Mouse (Mus musculus) midbrain, postnatal 0 days (tissue): ENCODE results near the gene Gm9964. TPM values are rescaled to one million over a fixed set of nuclear protein-coding genes. Genes with fewer than 3 reads are reported as not detected.

ENCODE experiments used
- ATAC-seq: fragments of 200-750 bp; cut with Nextera tagmentation; 2 replicates; pipeline ENCODE4 v1.8.0; 2017; ENCODE audit warnings: moderate number of reproducible peaks, mild to moderate bottlenecking, moderate TSS enrichment, moderate library complexity; ENCODE audit not compliant: low FRiP score
- DNase-seq: peaks from one replicate; pipeline ENCODE4 v3.0.0-alpha.2; 2015; ENCODE audit warnings: low spot score
- H3K27ac ChIP-seq: fragments of 300-500 bp; sonication (generic); 2 replicates; pipeline ENCODE4 v1.5.1; 2014; ENCODE audit warnings: low read depth, mild to moderate bottlenecking, low read length, mixed read lengths
- H3K27me3 ChIP-seq: fragments of 300-500 bp; sonication (generic); 2 replicates; pipeline ENCODE4 v1.6.1; 2014; ENCODE audit warnings: low read length, control low read depth, mixed read lengths; ENCODE audit not compliant: insufficient read depth
- H3K36me3 ChIP-seq: fragments of 300-500 bp; sonication (generic); 2 replicates; pipeline ENCODE4 v1.6.1; 2014; ENCODE audit warnings: low read length, control low read depth, mixed read lengths; ENCODE audit not compliant: insufficient read depth
- H3K4me1 ChIP-seq: fragments of 300-500 bp; sonication (generic); 2 replicates; pipeline ENCODE4 v1.6.1; 2014; ENCODE audit warnings: mild to moderate bottlenecking, control low read depth, antibody characterized with exemption, low read length, mixed read lengths; ENCODE audit not compliant: insufficient read depth
- H3K4me2 ChIP-seq: fragments of 300-500 bp; sonication (generic); 2 replicates; pipeline ENCODE4 v1.6.1; 2014; ENCODE audit warnings: low read depth, mild to moderate bottlenecking, low read length, mixed read lengths; ENCODE audit not compliant: poor library complexity, severe bottlenecking
- H3K4me3 ChIP-seq: fragments of 300-500 bp; sonication (generic); 2 replicates; pipeline ENCODE4 v1.5.1; 2014; ENCODE audit warnings: low read depth, mild to moderate bottlenecking, low read length, moderate library complexity
- H3K9ac ChIP-seq: fragments of 300-500 bp; sonication (generic); replicated peaks from 2 replicates; pipeline ENCODE4 v1.6.1; 2014; ENCODE audit warnings: mild to moderate bottlenecking, low read length, moderate library complexity, mixed read lengths; ENCODE audit not compliant: poor library complexity, severe bottlenecking
- H3K9me3 ChIP-seq: fragments of 300-500 bp; sonication (generic); 2 replicates; pipeline ENCODE4 v1.6.1; 2016; ENCODE audit warnings: low read length, control low read depth
- CTCF ChIP-seq: IDR thresholded peaks from 2 replicates; pipeline ENCODE4 v1.5.1; 2016; ENCODE audit warnings: antibody characterized with exemption, mild to moderate bottlenecking
- WGBS: fragments of 180-500 bp; shearing (Covaris S2); extraction: QIAGEN DNeasy Blood & Tissue Kit; methylation state at CpG from one replicate; pipeline ENCODE4 v1.1.7; 2014; 5-methylcytosine and 5-hydroxymethylcytosine counted together
- polyA plus RNA-seq: library from polyadenylated mRNA; unstranded; fragments of >200 nt; fragmentation: Nextera tagmentation; extraction: Ambion mirVana; gene quantifications from 2 replicates; pipeline ENCODE4 v1.2.1, GENCODE M21; 2015
- total RNA-seq: library from RNA; depleted of rRNA; stranded (reverse); fragments of >200 nt; gene quantifications from 2 replicates; pipeline ENCODE4 v1.2.3, GENCODE M21; 2014

Gm9964 gene
- total and polyA plus RNA-seq, 2 experiments from 2014 or later: 0.22 TPM; not detected in 1

DNA sequence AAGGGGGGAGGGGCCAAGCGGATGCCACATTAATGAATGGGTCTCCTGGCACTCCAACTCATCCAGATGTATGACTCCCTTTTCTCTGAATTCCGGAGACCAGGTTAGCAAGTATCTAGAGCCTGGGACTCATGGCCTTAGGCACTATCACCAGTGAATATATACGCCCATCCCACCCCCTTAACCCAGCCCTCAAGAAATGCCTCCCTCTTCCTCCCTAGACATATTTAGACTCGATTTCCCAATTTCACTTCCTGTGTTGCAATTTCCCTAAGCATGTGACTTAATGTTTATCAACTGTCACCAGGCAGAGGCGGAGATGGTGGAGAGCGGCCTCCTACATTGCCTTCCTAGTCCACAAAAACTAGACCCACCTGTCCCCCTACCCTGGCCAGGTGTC, 9.3 kb downstream of the Gm9964 start:
- ATAC-seq: no peak
- H3K4me1 ChIP-seq: no peaks in the 10 kb centered on the region
- TF ChIP-seq CTCF: no peak
- H3K9me3 ChIP-seq: no peaks in the 10 kb centered on the region
- WGBS: 87% methylated on average over 6 of the region's 6 CpGs
- no peak overlapping the region for H3K4me3 ChIP-seq
- H3K4me2 ChIP-seq: no peak overlapping the region
- no peak overlapping the region for H3K9ac ChIP-seq
- no peaks in the 10 kb centered on the region for H3K27me3 ChIP-seq
- H3K36me3 ChIP-seq: no peaks in the 10 kb centered on the region
- DNase-seq: no peak
- no peak overlapping the region for H3K27ac ChIP-seq

DNA sequence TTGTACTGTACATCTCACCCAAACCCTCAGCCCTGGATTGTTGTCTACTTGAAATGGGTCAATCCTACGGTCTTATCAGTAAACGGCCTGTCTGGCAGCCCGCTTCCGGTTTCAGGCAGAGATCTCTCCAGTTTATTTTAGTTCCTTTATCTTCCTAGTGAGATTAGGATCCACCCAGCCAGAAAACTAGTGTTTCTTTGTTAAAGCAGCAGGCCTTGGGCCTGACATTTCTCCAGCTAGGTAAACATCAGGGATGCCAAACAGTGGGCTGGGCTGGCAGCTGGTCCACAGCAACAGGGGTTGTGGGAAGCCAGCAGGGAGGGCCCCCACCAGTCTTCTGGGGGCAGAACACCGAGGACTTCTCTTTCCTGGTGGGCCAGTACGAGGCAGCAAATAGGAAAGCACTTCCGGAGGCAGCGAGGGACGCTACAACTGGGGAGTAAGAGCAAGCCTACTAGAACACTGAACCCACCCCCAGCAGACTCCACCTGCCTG, 10.4 kb downstream of the Gm9964 start:
- no peak overlapping the region for H3K9ac ChIP-seq
- no peak for TF ChIP-seq CTCF
- H3K4me3 ChIP-seq: no peak overlapping the region
- no peak overlapping the region for H3K4me2 ChIP-seq
- H3K4me1 ChIP-seq: no peaks in the 10 kb centered on the region
- no peaks in the 10 kb centered on the region for H3K27me3 ChIP-seq
- no peak overlapping the region for H3K27ac ChIP-seq
- no peaks in the 10 kb centered on the region for H3K36me3 ChIP-seq
- H3K9me3 ChIP-seq: no peaks in the 10 kb centered on the region
- ATAC-seq (no peak), DNase-seq (no peak)
- 77% methylated on average over 9 of the region's 9 CpGs for WGBS

DNA sequence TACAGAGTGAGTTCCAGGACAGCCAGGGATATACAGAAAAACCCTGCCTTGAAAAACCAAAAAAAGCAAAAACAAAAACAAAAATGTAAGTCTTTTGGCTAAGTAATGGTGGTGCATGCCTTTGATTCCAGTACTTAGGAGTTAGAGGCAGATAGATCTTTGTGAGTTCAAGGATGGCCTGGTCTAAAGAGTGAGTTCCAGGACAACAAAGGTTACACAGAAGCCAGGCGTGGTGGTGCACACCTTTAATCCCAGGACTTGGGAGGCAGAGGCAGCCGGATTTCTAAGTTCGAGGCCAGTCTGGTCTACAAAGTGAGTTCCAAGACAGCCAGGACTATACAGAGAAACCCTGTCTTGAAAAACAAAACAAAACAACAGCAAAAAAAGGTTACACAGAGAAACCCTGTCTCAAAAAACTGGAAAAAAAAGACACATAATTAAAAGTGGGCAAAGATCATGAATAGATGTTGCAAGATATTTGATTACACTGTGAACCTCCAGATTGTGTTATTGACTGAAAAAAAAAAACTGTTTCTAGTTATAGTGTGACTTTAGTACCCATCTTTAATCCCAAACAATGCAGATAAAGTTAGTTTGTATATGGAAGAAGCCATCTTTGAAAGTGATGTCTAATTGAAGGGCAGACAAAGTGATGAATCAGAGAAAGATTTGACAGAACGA, 13.2 kb downstream of the Gm9964 start:
- ATAC-seq: no peak
- Histone ChIP-seq H3K9me3 (no peaks in the 10 kb centered on the region), H3K27ac (no peak overlapping the region), H3K27me3 (no peaks in the 10 kb centered on the region), H3K9ac (no peak overlapping the region), H3K4me1 (no peaks in the 10 kb centered on the region), H3K36me3 (no peaks in the 10 kb centered on the region), H3K4me3 (no peak overlapping the region), H3K4me2 (no peak overlapping the region)
- WGBS: 95% methylated on average over 4 of the region's 4 CpGs
- DNase-seq: no peak
- no peak for TF ChIP-seq CTCF

DNA sequence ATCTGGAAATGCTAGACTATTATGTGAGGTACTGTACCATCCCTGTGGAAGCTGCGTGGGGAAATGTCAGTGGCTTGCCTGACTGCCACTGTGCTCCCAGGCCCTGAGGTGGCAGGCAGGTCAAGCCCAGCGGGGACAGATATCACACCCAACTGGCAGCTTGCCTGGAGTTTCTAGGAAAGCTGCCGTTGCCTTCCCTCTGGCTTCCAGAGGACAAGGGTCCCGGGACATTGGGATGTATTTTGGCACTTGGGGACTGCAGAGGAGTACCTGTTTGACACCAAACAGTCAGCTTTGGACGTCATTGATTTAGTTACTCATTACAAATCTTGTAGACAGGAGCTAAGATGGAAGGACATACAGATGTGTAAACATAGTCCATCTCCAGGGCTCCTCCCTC, 15.3 kb downstream of the Gm9964 start:
- no peak overlapping the region for H3K27ac ChIP-seq
- no peaks in the 10 kb centered on the region for H3K27me3 ChIP-seq
- H3K4me2 ChIP-seq: no peak overlapping the region
- no peak overlapping the region for H3K9ac ChIP-seq
- H3K36me3 ChIP-seq: no peaks in the 10 kb centered on the region
- DNase-seq: no peak
- H3K4me1 ChIP-seq: no peaks in the 10 kb centered on the region
- 79% methylated on average over 5 of the region's 5 CpGs for WGBS
- no peaks in the 10 kb centered on the region for H3K9me3 ChIP-seq
- ATAC-seq: no peak
- no peak for TF ChIP-seq CTCF
- H3K4me3 ChIP-seq: no peak overlapping the region

DNA sequence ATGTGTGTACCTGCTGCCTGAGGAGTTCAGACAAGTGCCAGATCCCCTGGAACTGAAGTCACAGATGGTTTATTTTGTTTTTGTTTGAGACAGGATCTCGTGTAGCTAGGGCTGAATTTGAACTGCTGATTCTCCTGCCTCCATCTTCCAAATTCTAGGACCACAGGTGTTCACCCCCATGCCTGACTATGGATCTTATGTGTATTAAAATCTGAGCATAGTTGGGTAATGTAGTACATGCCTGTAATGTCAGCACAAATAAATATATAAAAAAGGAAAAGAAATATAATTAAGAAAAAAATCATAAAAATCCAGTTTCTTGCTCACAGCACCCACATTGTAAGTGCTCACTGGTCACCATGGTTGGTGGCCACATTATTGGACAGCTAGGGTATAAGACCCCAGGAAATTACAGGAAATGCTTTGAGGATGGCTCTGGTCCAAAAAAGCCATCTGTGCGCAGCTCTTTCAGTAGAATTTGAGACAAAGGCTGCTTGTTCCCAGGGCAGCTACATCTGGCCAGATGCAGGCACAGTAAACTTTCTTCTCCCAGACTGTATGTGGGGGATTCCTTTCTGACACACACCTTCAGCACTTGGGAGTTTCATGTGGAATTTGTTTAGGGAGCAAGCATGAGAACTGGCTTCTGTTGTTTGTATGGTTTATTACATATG, 16.8 kb downstream of the Gm9964 start:
- Histone ChIP-seq H3K9me3 (no peaks in the 10 kb centered on the region), H3K4me3 (no peak overlapping the region), H3K4me1 (no peaks in the 10 kb centered on the region), H3K27ac (no peak overlapping the region), H3K4me2 (no peak overlapping the region), H3K9ac (no peak overlapping the region), H3K36me3 (no peaks in the 10 kb centered on the region), H3K27me3 (no peaks in the 10 kb centered on the region)
- DNase-seq: peak; percentile 56
- TF ChIP-seq CTCF: no peak
- ATAC-seq: no peak
- WGBS: 57% methylated on average over 2 of the region's 2 CpGs

DNA sequence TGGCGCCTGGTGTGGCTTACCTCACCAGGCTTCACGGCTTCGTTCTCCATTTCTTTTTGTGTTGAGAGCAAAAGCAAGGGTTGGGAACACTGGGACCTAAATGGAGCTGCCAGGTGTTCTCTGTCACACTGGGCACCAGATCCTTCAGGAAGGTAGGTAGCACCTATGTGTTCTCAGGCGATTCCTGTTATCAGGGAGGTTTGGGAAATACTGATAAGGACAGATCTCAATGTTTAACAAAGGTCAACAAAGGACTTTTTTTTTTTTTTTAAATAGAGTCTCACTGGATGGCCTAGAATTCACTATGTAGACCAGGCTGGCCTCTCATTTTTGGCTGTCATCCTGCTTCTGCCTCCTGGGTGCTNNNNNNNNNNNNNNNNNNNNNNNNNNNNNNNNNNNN, 22.9 kb downstream of the Gm9964 start:
- no peak overlapping the region for H3K4me3 ChIP-seq
- no peaks in the 10 kb centered on the region for H3K27me3 ChIP-seq
- H3K9ac ChIP-seq: no peak overlapping the region
- no peaks in the 10 kb centered on the region for H3K4me1 ChIP-seq
- no peak overlapping the region for H3K4me2 ChIP-seq
- H3K36me3 ChIP-seq: no peaks in the 10 kb centered on the region
- H3K27ac ChIP-seq: no peak overlapping the region
- ATAC-seq (no peak), DNase-seq (no peak)
- no peaks in the 10 kb centered on the region for H3K9me3 ChIP-seq
- WGBS: 88% methylated on average over 4 of the region's 4 CpGs
- TF ChIP-seq CTCF: no peak
